Mouse (Mus musculus) heart, embryonic 16.5 days (tissue): Measurements from ENCODE around the gene Ctnnb1. TPM values are rescaled to one million over a fixed set of nuclear protein-coding genes. Genes with fewer than 3 reads are reported as not detected.

ENCODE experiments used
- ATAC-seq: fragments of 200-750 bp; cut with Nextera tagmentation; replicated peaks from 2 replicates; pipeline ENCODE4 v1.8.0; 2017; ENCODE audit warnings: moderate number of reproducible peaks; ENCODE audit not compliant: insufficient read depth, low FRiP score; ENCODE audit errors: extremely low read depth
- H3K27ac ChIP-seq: fragments of 300-500 bp; sonication (generic); 2 replicates; pipeline ENCODE4 v1.5.1; 2014; ENCODE audit warnings: mild to moderate bottlenecking, low read length, control low read depth, moderate library complexity
- H3K27me3 ChIP-seq: fragments of 300-500 bp; sonication (generic); 2 replicates; pipeline ENCODE4 v1.6.1; 2014; ENCODE audit warnings: low read length, mixed read lengths; ENCODE audit not compliant: control insufficient read depth, insufficient read depth
- H3K36me3 ChIP-seq: fragments of 300-500 bp; sonication (generic); 2 replicates; pipeline ENCODE4 v1.6.1; 2014; ENCODE audit not compliant: control insufficient read depth, insufficient read depth
- H3K4me1 ChIP-seq: fragments of 300-500 bp; sonication (generic); 2 replicates; pipeline ENCODE4 v1.6.1; 2014; ENCODE audit warnings: low read length, mixed read lengths; ENCODE audit not compliant: control insufficient read depth, insufficient read depth
- H3K4me2 ChIP-seq: fragments of 300-500 bp; sonication (generic); 2 replicates; pipeline ENCODE4 v1.6.1; 2014; ENCODE audit warnings: low read depth, mild to moderate bottlenecking, control low read depth, low read length
- H3K4me3 ChIP-seq: fragments of 300-500 bp; sonication (generic); 2 replicates; pipeline ENCODE4 v1.5.1; 2014; ENCODE audit warnings: mild to moderate bottlenecking, control low read depth, low read length
- H3K9ac ChIP-seq: fragments of 300-500 bp; sonication (generic); 2 replicates; pipeline ENCODE4 v1.6.1; 2014; ENCODE audit warnings: low read length, control low read depth
- H3K9me3 ChIP-seq: fragments of 300-500 bp; sonication (generic); replicated peaks from 2 replicates; pipeline ENCODE4 v1.6.1; 2016; ENCODE audit warnings: low read length; ENCODE audit not compliant: control insufficient read depth
- WGBS: fragments of 180-500 bp; shearing (Covaris S2); extraction: QIAGEN DNeasy Blood & Tissue Kit; methylation state at CpG from one replicate; pipeline ENCODE4 v1.1.7; 2014; 5-methylcytosine and 5-hydroxymethylcytosine counted together
- polyA plus RNA-seq: library from polyadenylated mRNA; unstranded; fragments of >200 nt; fragmentation: Nextera tagmentation; extraction: Ambion mirVana; gene quantifications from 2 replicates; pipeline ENCODE4 v1.2.1, GENCODE M21; 2015

Ctnnb1 gene
- polyA plus RNA-seq, 1 experiment from 2014 or later, result 357 TPM

DNA sequence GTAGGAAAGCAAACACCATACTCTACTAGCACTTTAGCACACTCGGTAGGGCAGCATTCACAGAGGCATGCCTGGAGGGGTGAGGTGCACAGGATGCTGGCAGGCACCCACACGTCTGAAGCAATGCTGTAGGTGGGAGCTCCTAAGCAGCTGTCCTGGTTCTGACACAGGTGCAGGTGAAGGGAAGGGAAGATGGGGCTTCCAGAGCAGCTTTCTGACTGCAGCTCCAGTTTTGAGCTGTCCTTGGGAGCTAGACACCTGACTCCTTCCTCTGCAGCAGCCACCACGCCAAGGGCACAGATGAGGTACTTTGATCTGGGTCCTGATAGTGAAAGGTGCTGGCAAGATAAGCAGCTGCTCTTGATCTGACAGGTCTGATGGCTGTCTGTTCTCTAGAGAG, 32.5 kb downstream of the Ctnnb1 start:
- Histone ChIP-seq H3K4me1 (peaks cover 39% of the 10 kb centered on the region), H3K9me3 (no peaks in the 10 kb centered on the region), H3K4me2 (no peak overlapping the region), H3K27ac (peak overlapping the region; percentile 51; the same call in 1 of the 2 replicates), H3K9ac (no peak overlapping the region), H3K27me3 (no peaks in the 10 kb centered on the region), H3K4me3 (no peak overlapping the region), H3K36me3 (peaks cover 62% of the 10 kb centered on the region)
- ATAC-seq, result 0 out of 2 replicates have a peak, but pooled peaks have one; percentile 14
- 44% methylated on average over 3 of the region's 3 CpGs for WGBS

DNA sequence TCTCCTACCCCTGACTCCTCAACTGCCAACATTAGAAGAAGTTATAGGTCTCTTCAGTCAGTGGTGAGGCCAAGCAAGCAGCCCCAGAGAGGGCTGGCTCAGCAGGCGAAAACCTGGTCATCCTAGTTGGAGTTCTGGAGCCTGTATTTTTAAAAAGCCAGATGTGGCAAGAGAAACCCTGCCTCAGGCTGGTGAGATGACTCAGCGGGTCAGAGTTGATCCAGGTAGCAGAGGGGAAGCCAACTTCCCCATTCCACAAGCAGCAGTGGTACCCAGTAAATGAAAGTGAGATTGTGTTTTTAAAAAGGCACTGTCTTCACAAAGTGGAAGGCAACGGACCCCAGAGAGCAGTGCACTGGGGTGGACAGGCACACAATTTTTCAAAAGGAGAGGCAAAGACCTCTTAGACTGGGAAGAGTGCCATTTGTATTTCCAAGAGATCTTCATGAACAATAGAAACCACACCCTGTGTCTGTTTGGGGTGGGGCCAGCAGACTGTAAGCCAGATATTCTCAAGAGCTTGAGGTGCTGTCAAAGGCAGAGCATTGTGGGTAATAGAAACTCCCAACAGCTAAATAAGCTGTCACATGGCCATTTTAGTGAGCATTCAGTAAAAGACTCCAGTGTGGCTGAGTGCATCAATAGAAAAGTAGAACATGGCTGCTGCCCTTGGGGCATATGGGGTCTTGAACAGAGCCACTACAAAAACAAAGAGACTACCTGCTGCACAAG, 33.1 kb downstream of the Ctnnb1 start:
- H3K4me1 ChIP-seq, result peaks cover 39% of the 10 kb centered on the region
- H3K27ac ChIP-seq, result peak overlapping the region; percentile 51; the same call in 1 of the 2 replicates
- H3K36me3 ChIP-seq, result peaks cover 61% of the 10 kb centered on the region
- no peak overlapping the region for H3K4me2 ChIP-seq
- no peaks in the 10 kb centered on the region for H3K27me3 ChIP-seq
- H3K9me3 ChIP-seq, result no peaks in the 10 kb centered on the region
- ATAC-seq, result no peak
- no peak overlapping the region for H3K9ac ChIP-seq
- no peak overlapping the region for H3K4me3 ChIP-seq
- WGBS, result 76% methylated on average over 3 of the region's 3 CpGs

DNA sequence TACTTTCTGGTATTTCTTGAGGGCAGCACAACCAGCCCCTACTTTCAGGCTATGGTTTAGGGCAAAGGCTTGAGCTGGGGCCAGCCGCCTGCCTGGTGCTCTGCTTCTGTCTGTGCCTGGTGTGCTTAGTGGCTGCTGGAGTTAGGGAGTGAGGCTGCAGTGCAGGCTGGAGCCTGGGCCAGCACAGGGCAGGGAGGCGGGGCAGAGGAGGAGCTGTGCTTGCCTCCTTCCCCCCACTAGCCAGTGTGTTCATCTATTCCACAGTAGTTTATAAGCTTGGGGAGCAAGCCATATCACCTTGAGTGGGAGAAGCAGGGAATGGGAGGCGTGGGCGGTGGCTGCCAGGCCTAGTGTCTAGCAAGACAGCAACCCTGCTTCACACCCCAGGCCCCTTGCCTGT, 34.1 kb downstream of the Ctnnb1 start:
- no peaks in the 10 kb centered on the region for H3K9me3 ChIP-seq
- peaks cover 38% of the 10 kb centered on the region for H3K4me1 ChIP-seq
- 0 out of 2 replicates have a peak overlapping the region, but pooled peaks have one; percentile 34 for H3K9ac ChIP-seq
- no peak overlapping the region for H3K4me2 ChIP-seq
- H3K27ac ChIP-seq, result no peak overlapping the region; the same call in 1 of the 2 replicates
- peaks cover 56% of the 10 kb centered on the region for H3K36me3 ChIP-seq
- 71% methylated on average over 4 of the region's 4 CpGs for WGBS
- no peaks in the 10 kb centered on the region for H3K27me3 ChIP-seq
- ATAC-seq, result no peak
- no peak overlapping the region for H3K4me3 ChIP-seq

DNA sequence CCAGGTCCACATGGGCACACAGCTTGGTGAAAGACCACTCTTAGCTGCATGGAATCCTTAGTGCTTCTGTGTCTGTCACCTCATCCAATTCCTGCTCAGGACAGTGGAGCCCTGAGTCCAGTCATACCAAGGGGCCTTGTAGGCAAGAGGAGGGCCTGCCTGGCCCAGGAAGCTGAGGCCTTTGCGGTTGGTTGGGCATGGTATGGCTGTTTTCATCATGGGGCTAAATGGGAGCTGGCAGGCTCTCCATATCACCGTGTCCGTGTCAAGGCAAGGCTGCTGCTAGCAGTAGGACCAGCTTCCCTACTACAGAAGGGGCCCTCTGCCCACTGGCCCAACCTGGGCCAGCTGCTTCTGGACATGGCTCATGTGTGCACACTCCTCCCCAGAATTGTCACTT, 34.7 kb downstream of the Ctnnb1 start:
- ATAC-seq, result no peak
- H3K27ac ChIP-seq, result no peak overlapping the region
- peaks cover 56% of the 10 kb centered on the region for H3K36me3 ChIP-seq
- H3K27me3 ChIP-seq, result no peaks in the 10 kb centered on the region
- H3K4me1 ChIP-seq, result peaks cover 33% of the 10 kb centered on the region
- H3K4me3 ChIP-seq, result no peak overlapping the region
- no peak overlapping the region for H3K4me2 ChIP-seq
- 73% methylated on average over 3 of the region's 3 CpGs for WGBS
- H3K9ac ChIP-seq, result no peak overlapping the region
- H3K9me3 ChIP-seq, result no peaks in the 10 kb centered on the region

DNA sequence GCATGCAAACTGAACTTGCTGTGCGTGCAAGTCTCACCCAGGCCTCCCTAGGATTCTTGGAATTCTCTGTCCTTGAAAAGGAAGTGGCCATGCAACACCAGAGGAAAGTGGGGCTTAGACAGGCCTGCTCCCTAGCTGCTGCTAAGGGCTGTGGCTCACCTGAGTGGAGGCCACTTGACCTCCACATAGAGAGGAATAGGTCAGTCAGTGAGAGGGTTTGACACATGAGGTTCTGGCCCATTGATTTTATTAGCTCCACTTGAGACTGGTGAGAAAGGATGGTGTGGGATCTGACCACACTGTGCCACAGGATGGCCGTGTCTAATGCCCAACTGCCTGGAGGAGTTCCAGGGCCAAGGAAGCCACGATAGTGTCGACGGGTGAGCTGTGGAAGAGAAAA, 35.2 kb downstream of the Ctnnb1 start:
- peaks cover 33% of the 10 kb centered on the region for H3K4me1 ChIP-seq
- peaks cover 56% of the 10 kb centered on the region for H3K36me3 ChIP-seq
- no peak for ATAC-seq
- H3K4me2 ChIP-seq, result no peak overlapping the region
- H3K4me3 ChIP-seq, result no peak overlapping the region
- 56% methylated on average over 5 of the region's 5 CpGs for WGBS
- H3K9me3 ChIP-seq, result no peaks in the 10 kb centered on the region
- no peaks in the 10 kb centered on the region for H3K27me3 ChIP-seq
- no peak overlapping the region for H3K27ac ChIP-seq
- no peak overlapping the region for H3K9ac ChIP-seq

DNA sequence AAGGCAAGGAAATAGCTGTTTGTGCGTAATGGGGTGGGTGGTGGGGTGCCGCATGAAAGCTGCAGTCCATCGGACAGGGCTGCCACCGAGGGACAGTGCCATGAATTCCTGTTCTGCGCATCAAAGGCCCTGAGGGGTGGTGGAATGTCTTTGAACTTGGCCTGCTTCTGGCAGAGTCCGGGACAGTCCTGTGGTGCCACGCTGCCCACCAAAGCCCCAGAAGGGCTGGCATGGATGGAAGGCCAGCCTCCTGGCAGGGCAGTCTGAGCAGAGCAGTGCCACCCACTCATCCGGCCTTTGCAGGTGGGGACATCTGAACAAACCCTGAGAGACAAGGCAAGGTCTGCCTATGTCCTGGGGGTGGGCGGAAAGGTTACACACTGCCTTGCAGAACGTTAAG, 36.0 kb downstream of the Ctnnb1 start:
- Histone ChIP-seq H3K27ac (no peak overlapping the region), H3K36me3 (peaks cover 51% of the 10 kb centered on the region), H3K27me3 (no peaks in the 10 kb centered on the region), H3K9me3 (no peaks in the 10 kb centered on the region), H3K9ac (no peak overlapping the region), H3K4me1 (peaks cover 33% of the 10 kb centered on the region), H3K4me2 (no peak overlapping the region), H3K4me3 (no peak overlapping the region)
- ATAC-seq, result no peak
- 75% methylated on average over 10 of the region's 10 CpGs for WGBS

DNA sequence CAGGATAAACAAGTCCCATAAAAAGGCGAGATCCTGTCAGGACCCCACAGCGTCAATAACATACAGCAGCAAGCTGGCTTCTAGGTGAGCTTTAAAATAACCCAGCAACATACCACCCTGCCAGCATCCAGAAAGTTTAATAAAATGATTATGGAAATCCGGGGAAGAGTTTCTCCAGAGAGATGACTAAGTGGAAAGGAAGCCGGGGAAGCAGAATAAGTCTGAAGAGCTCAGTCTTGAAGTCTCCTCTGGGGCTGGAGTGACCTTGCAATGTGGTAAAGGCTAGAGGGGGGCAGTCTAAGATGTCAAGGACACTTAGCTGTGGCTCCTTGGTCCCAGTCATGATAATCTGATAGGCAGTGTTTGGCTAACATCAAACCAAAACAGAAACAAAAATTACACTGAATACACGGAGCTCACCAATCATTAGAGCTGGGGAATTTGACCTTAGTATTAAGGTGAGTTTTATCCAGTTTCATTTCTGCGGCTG, 44.1 kb downstream of the Ctnnb1 start:
- Histone ChIP-seq H3K36me3 (peaks cover 12% of the 10 kb centered on the region), H3K27ac (no peak overlapping the region), H3K27me3 (no peaks in the 10 kb centered on the region), H3K4me1 (peaks cover 18% of the 10 kb centered on the region), H3K4me2 (no peak overlapping the region), H3K4me3 (no peak overlapping the region), H3K9me3 (no peaks in the 10 kb centered on the region), H3K9ac (no peak overlapping the region)
- WGBS, result 57% methylated on average over 6 of the region's 6 CpGs
- no peak for ATAC-seq

DNA sequence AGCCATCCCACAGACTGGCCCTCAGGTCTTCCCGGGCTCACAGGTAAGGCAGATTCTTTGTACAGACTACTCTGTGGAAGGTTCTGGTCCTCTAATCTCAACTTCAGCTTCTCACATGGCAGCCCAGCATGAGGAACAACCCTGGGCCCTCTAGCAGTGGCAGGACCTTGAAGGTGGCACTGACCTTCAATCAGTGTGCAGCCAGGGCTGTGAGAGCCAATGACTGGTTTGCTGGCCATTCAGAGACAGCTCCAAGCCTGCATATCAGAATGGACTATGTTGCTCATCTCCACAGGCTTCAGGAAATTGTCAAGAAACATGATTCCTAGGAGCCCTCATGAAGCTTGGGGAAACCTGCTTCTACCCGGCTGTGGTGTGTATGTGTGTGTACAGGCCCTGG, 45.2 kb downstream of the Ctnnb1 start:
- H3K9me3 ChIP-seq, result no peaks in the 10 kb centered on the region
- peaks cover 18% of the 10 kb centered on the region for H3K4me1 ChIP-seq
- no peak overlapping the region for H3K4me3 ChIP-seq
- WGBS, result 76% methylated on average over 2 of the region's 2 CpGs
- H3K27ac ChIP-seq, result peak overlapping the region; percentile 36; the same call in 1 of the 2 replicates
- ATAC-seq, result no peak
- no peak overlapping the region for H3K4me2 ChIP-seq
- H3K36me3 ChIP-seq, result peaks cover 2% of the 10 kb centered on the region
- no peak overlapping the region for H3K9ac ChIP-seq
- H3K27me3 ChIP-seq, result no peaks in the 10 kb centered on the region

DNA sequence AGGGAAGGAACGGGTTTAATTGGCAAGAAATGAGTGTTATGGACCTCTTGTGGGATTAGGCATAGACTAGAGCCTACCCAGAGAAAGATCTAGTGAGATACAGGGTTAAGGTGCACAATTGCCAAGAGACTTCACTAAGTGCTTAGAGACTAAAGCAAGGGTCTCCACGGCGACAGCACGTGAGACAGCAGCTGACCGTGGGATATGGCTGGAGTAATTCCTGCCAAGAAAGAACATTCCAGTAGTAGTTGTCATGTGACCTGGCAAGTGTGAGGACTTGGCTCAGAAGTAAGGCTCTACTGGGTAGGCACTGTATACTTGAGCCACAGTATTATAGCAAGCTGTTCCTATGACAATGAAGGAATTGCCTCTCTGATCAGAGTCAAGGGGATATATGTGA, 47.1 kb downstream of the Ctnnb1 start:
- Histone ChIP-seq H3K27ac (peak overlapping the region; percentile 17; the same call in 1 of the 2 replicates), H3K36me3 (no peaks in the 10 kb centered on the region), H3K9me3 (no peaks in the 10 kb centered on the region), H3K4me3 (no peak overlapping the region), H3K9ac (no peak overlapping the region), H3K27me3 (no peaks in the 10 kb centered on the region), H3K4me1 (peaks cover 18% of the 10 kb centered on the region), H3K4me2 (no peak overlapping the region)
- WGBS, result 31% methylated on average over 5 of the region's 5 CpGs
- ATAC-seq, result peak; percentile 73
